Mouse (Mus musculus): ENCODE measurements around the gene Idnk. TPM values are rescaled to one million over a fixed set of nuclear protein-coding genes. Genes with fewer than 3 reads are reported as not detected.

Gene Idnk
- total and polyA plus RNA-seq, 2 experiments from 2014 or later: 17.4 to 33.3 TPM

DNA sequence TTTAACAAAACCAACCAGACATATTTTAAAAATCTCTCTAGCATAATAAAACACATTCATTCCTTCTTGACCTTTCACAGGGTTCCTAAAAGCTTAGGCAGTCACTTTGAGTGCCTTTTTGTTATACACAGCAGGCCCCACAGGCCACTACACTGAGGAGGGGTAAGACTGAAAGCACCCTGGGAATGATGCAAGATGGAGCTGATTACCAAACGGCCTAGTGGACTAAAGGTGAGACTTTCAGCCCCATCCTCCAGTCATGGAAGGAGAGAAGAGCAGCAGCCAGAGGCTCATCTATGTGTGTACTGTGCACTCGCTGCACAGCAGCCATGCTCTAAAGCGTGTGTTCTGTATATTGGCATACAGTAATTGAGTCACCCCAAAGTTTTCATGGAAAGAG is 37.5 kb downstream of the Idnk start:
- no peak for ATAC-seq (ENCODE audit: insufficient read depth, low read depth)
- peaks cover 62% of the 10 kb centered on the region for H3K36me3 ChIP-seq (replicated peaks; ENCODE audit: control insufficient read depth, insufficient read depth, low read length)
- WGBS: 81% methylated on average over 3 of the region's 3 CpGs
- no peaks in the 10 kb centered on the region for H3K9me3 ChIP-seq (replicated peaks; ENCODE audit: control insufficient read depth, low read length)
- no peaks in the 10 kb centered on the region for H3K27me3 ChIP-seq (ENCODE audit: control insufficient read depth, insufficient read depth, low read length)
- TF ChIP-seq CTCF (IDR thresholded peaks at IDR 0.05; ENCODE audit: low read depth): no peak
- TF ChIP-seq EP300 (IDR thresholded peaks at IDR 0.05; ENCODE audit: low read depth): no peak
- H3K4me2 ChIP-seq (ENCODE audit: low read depth, low read length): no peak overlapping the region
- H3K9ac ChIP-seq (replicated peaks; ENCODE audit: low read depth, low read length): no peak overlapping the region
- DNase-seq (ENCODE audit: low spot score): no peak
- no peak overlapping the region for H3K27ac ChIP-seq (ENCODE audit: low read depth)
- H3K4me3 ChIP-seq (ENCODE audit: low read depth, low read length): no peak overlapping the region
- H3K4me1 ChIP-seq (ENCODE audit: control insufficient read depth, insufficient read depth): no peaks in the 10 kb centered on the region; the same call in 1 of the 2 replicates

DNA sequence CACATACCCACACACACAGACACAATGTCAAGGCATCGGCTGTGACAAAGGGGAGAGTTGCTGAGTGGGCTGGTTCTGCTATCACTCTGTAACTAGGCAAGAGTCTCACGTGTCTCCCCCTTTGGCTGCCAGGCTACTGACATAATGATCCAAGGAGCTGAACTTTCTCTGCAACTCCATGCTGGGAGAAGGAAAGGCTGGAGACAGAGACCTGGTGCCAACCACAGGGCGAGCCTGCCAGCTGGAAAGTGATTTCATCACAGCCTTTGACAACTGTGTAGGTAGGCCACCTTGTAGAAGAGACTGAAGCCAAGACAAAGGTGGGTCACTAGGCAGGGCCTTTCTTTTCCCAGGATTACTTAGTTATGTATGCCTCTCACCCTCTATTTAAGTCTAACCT is 39.8 kb downstream of the Idnk start:
- 68% methylated on average over 3 of the region's 3 CpGs for WGBS
- no peak overlapping the region for H3K4me2 ChIP-seq (ENCODE audit: low read depth, low read length)
- no peak for ATAC-seq (ENCODE audit: insufficient read depth, low read depth)
- no peak overlapping the region for H3K4me3 ChIP-seq (ENCODE audit: low read depth, low read length)
- no peak overlapping the region for H3K27ac ChIP-seq (ENCODE audit: low read depth)
- H3K9me3 ChIP-seq (replicated peaks; ENCODE audit: control insufficient read depth, low read length): no peaks in the 10 kb centered on the region
- H3K36me3 ChIP-seq (replicated peaks; ENCODE audit: control insufficient read depth, insufficient read depth, low read length): peaks cover 40% of the 10 kb centered on the region
- no peak for DNase-seq (ENCODE audit: low spot score)
- no peak overlapping the region for H3K9ac ChIP-seq (replicated peaks; ENCODE audit: low read depth, low read length)
- no peaks in the 10 kb centered on the region; the same call in 1 of the 2 replicates for H3K4me1 ChIP-seq (ENCODE audit: control insufficient read depth, insufficient read depth)
- TF ChIP-seq EP300 (IDR thresholded peaks at IDR 0.05; ENCODE audit: low read depth) (no peak), CTCF (IDR thresholded peaks at IDR 0.05; ENCODE audit: low read depth) (no peak)
- no peaks in the 10 kb centered on the region for H3K27me3 ChIP-seq (ENCODE audit: control insufficient read depth, insufficient read depth, low read length)

- no peaks in the 10 kb centered on the region for H3K27me3 ChIP-seq (ENCODE audit: control insufficient read depth, insufficient read depth, low read length)
- H3K36me3 ChIP-seq (replicated peaks; ENCODE audit: control insufficient read depth, insufficient read depth, low read length): peaks cover 34% of the 10 kb centered on the region
- ATAC-seq (ENCODE audit: insufficient read depth, low read depth): no peak
- no peaks in the 10 kb centered on the region; the same call in 1 of the 2 replicates for H3K4me1 ChIP-seq (ENCODE audit: control insufficient read depth, insufficient read depth)
- no peak overlapping the region for H3K9ac ChIP-seq (replicated peaks; ENCODE audit: low read depth, low read length)
- 50% methylated on average over 7 of the region's 7 CpGs for WGBS
- TF ChIP-seq CTCF (IDR thresholded peaks at IDR 0.05; ENCODE audit: low read depth) (no peak), EP300 (IDR thresholded peaks at IDR 0.05; ENCODE audit: low read depth) (no peak)
- DNase-seq (ENCODE audit: low spot score): no peak
- no peak overlapping the region for H3K4me3 ChIP-seq (ENCODE audit: low read depth, low read length)
- no peaks in the 10 kb centered on the region for H3K9me3 ChIP-seq (replicated peaks; ENCODE audit: control insufficient read depth, low read length)
- H3K27ac ChIP-seq (ENCODE audit: low read depth): no peak overlapping the region
- H3K4me2 ChIP-seq (ENCODE audit: low read depth, low read length): no peak overlapping the region
Measured at GRCm38 (mm10) chr13:58197981-58198640, 40.7 kb downstream of the Idnk start.

DNA sequence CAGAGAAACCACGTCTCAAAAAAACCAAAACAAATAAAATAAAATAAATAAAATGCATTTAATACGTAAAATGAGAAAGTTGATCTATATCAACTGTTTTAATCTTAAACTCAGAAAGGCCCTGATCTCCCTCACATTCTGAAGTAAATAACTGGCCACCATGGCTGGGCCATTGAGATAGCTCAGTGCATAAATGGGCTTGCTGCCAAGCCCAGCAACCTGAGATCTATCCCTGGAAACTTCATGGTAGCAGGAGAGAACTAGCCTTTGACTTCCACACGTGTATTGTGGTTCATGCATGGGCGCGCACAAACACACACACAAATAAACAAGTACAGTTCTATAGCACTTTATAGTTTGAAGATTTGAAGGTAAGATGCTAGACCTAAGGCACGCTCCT is 43.9 kb downstream of the Idnk start:
- Histone ChIP-seq H3K9ac (replicated peaks; ENCODE audit: low read depth, low read length) (no peak overlapping the region), H3K4me3 (ENCODE audit: low read depth, low read length) (no peak overlapping the region), H3K36me3 (replicated peaks; ENCODE audit: control insufficient read depth, insufficient read depth, low read length) (peaks cover 13% of the 10 kb centered on the region), H3K4me2 (ENCODE audit: low read depth, low read length) (no peak overlapping the region), H3K4me1 (ENCODE audit: control insufficient read depth, insufficient read depth) (peaks cover 7% of the 10 kb centered on the region), H3K27me3 (ENCODE audit: control insufficient read depth, insufficient read depth, low read length) (no peaks in the 10 kb centered on the region), H3K9me3 (replicated peaks; ENCODE audit: control insufficient read depth, low read length) (no peaks in the 10 kb centered on the region), H3K27ac (ENCODE audit: low read depth) (no peak overlapping the region)
- WGBS: 84% methylated on average over 6 of the region's 6 CpGs
- TF ChIP-seq CTCF (IDR thresholded peaks at IDR 0.05; ENCODE audit: low read depth) (no peak), EP300 (IDR thresholded peaks at IDR 0.05; ENCODE audit: low read depth) (no peak)
- no peak for DNase-seq (ENCODE audit: low spot score)
- ATAC-seq (ENCODE audit: insufficient read depth, low read depth): no peak

GRCm38 (mm10) chr13:58201908-58202307 is 44.5 kb downstream of the Idnk start:
- Histone ChIP-seq H3K9me3 (replicated peaks; ENCODE audit: control insufficient read depth, low read length) (no peaks in the 10 kb centered on the region), H3K27me3 (ENCODE audit: control insufficient read depth, insufficient read depth, low read length) (no peaks in the 10 kb centered on the region), H3K4me3 (ENCODE audit: low read depth, low read length) (no peak overlapping the region), H3K27ac (ENCODE audit: low read depth) (no peak overlapping the region), H3K36me3 (replicated peaks; ENCODE audit: control insufficient read depth, insufficient read depth, low read length) (peaks cover 10% of the 10 kb centered on the region), H3K4me1 (ENCODE audit: control insufficient read depth, insufficient read depth) (peaks cover 7% of the 10 kb centered on the region), H3K4me2 (ENCODE audit: low read depth, low read length) (no peak overlapping the region), H3K9ac (replicated peaks; ENCODE audit: low read depth, low read length) (no peak overlapping the region)
- no peak for ATAC-seq (ENCODE audit: insufficient read depth, low read depth)
- TF ChIP-seq CTCF (IDR thresholded peaks at IDR 0.05; ENCODE audit: low read depth): no peak
- TF ChIP-seq EP300 (IDR thresholded peaks at IDR 0.05; ENCODE audit: low read depth): no peak
- no peak for DNase-seq (ENCODE audit: low spot score)
- WGBS: 92% methylated on average over 3 of the region's 3 CpGs

DNA sequence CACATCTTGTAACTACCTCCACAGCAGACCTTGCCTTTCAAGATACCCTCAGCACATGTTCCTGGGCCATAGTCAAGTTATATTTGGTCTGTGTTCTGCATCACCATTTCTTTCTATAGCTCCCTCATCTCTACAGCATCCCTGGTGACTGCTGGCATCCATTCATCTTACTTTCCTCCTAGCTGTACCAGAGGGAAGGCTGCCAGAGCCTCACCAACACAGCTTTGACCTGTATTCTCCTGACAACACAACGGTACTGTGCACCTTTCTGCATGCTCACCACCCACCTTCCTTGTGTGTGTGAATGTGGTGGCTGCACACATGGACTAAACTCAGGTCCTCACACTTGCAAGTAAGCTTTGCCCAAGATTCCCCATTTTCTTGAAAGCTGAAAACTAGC is 45.5 kb downstream of the Idnk start:
- TF ChIP-seq EP300 (IDR thresholded peaks at IDR 0.05; ENCODE audit: low read depth) (no peak), CTCF (IDR thresholded peaks at IDR 0.05; ENCODE audit: low read depth) (no peak)
- Histone ChIP-seq H3K4me1 (ENCODE audit: control insufficient read depth, insufficient read depth) (peaks cover 7% of the 10 kb centered on the region), H3K9me3 (replicated peaks; ENCODE audit: control insufficient read depth, low read length) (no peaks in the 10 kb centered on the region), H3K27ac (ENCODE audit: low read depth) (no peak overlapping the region), H3K4me2 (ENCODE audit: low read depth, low read length) (no peak overlapping the region), H3K4me3 (ENCODE audit: low read depth, low read length) (no peak overlapping the region), H3K27me3 (ENCODE audit: control insufficient read depth, insufficient read depth, low read length) (no peaks in the 10 kb centered on the region), H3K36me3 (replicated peaks; ENCODE audit: control insufficient read depth, insufficient read depth, low read length) (0 out of 2 replicates have a peak, but pooled peaks cover under 1% of the 10 kb centered on the region), H3K9ac (replicated peaks; ENCODE audit: low read depth, low read length) (no peak overlapping the region)
- DNase-seq (ENCODE audit: low spot score) (no peak), ATAC-seq (ENCODE audit: insufficient read depth, low read depth) (no peak)
- WGBS: 86% methylated on average over 1 of the region's 1 CpGs
